Mouse (Mus musculus): ENCODE measurements at regions not wholly inside any gene's neighbourhood (a gene's known extent, or its start where the extent isn't known, plus 50 kb on each side); places are given as distances from the start of the nearest gene placed in this dataset.

DNA sequence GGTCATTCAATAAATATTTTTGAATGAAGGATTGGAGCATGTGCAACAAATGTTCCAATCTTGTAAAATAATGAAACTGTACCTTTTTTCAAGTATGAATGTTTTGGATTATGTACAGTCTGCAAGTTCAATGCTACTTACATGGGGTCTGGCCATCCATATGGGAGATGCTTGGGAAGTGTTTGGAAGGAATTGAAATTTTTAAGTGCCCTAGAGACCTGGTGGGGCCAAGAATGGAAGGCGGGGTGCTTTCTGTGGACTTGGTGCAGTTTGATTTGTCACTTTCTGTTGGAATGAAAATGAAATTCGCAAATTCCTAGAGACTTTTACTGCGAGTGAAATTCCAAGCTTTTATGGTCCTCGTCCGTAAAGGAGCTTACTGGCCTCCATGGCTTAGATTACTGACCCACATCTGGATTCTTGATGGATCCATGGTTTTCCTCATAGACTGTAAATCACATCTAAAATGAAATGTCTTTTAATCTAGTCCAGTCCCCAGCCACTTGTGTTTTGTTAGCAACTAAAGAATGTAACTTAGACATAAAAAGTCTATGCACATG is 90.3 kb upstream of the 1810046K07Rik start:
- TF ChIP-seq ZC3H11A (IDR thresholded peaks at IDR 0.05; ENCODE audit: borderline replicate concordance, low read depth, low read length), result no peak
- TF ChIP-seq ZNF384 (IDR thresholded peaks at IDR 0.05; ENCODE audit: low read depth, low read length), result no peak
- TF ChIP-seq MAFK (IDR thresholded peaks at IDR 0.05; ENCODE audit: insufficient read depth, low read depth, low read length), result no peak
